Mouse (Mus musculus) hindbrain, embryonic 16.5 days (tissue): ENCODE data around the gene Lrrc8d. TPM values are rescaled to one million over a fixed set of nuclear protein-coding genes. Genes with fewer than 3 reads are reported as not detected.

ENCODE experiments used
- ATAC-seq: fragments of 200-750 bp; cut with Nextera tagmentation; 2 replicates; pipeline ENCODE4 v1.8.0; 2017; ENCODE audit warnings: moderate TSS enrichment, moderate library complexity
- H3K27ac ChIP-seq: fragments of 300-500 bp; sonication (generic); 2 replicates; pipeline ENCODE4 v1.5.1; 2014; ENCODE audit warnings: low read depth, mild to moderate bottlenecking, control low read depth, low read length, moderate library complexity
- H3K27me3 ChIP-seq: fragments of 300-500 bp; sonication (generic); replicated peaks from 2 replicates; pipeline ENCODE4 v1.6.1; 2014; ENCODE audit warnings: low read length; ENCODE audit not compliant: control insufficient read depth, insufficient read depth
- H3K36me3 ChIP-seq: fragments of 300-500 bp; sonication (generic); 2 replicates; pipeline ENCODE4 v1.6.1; 2014; ENCODE audit warnings: mild to moderate bottlenecking, low read length, moderate library complexity, mixed read lengths; ENCODE audit not compliant: control insufficient read depth, insufficient read depth
- H3K4me1 ChIP-seq: fragments of 300-500 bp; sonication (generic); 2 replicates; pipeline ENCODE4 v1.6.1; 2014; ENCODE audit warnings: low read depth, low read length; ENCODE audit not compliant: control insufficient read depth, insufficient read depth
- H3K4me2 ChIP-seq: fragments of 300-500 bp; sonication (generic); 2 replicates; pipeline ENCODE4 v1.6.1; 2014; ENCODE audit warnings: mild to moderate bottlenecking, low read length, control low read depth, moderate library complexity
- H3K4me3 ChIP-seq: fragments of 300-500 bp; sonication (generic); 2 replicates; pipeline ENCODE4 v1.5.1; 2014; ENCODE audit warnings: mild to moderate bottlenecking, low read length, control low read depth, moderate library complexity
- H3K9ac ChIP-seq: fragments of 300-500 bp; sonication (generic); 2 replicates; pipeline ENCODE4 v1.6.1; 2014; ENCODE audit warnings: low read depth, mild to moderate bottlenecking, control low read depth, low read length, moderate library complexity
- H3K9me3 ChIP-seq: fragments of 300-500 bp; sonication (generic); 2 replicates; pipeline ENCODE4 v1.6.1; 2014; ENCODE audit warnings: mild to moderate bottlenecking, low read length, moderate library complexity; ENCODE audit not compliant: control insufficient read depth
- WGBS: fragments of 180-500 bp; shearing (Covaris S2); extraction: QIAGEN DNeasy Blood & Tissue Kit; methylation state at CpG from one replicate; pipeline ENCODE4 v1.1.7; 2014; 5-methylcytosine and 5-hydroxymethylcytosine counted together
- polyA plus RNA-seq: library from polyadenylated mRNA; unstranded; fragments of >200 nt; fragmentation: Nextera tagmentation; extraction: Ambion mirVana; gene quantifications from 2 replicates; pipeline ENCODE4 v1.2.1, GENCODE M21; 2015

The Lrrc8d gene
- polyA plus RNA-seq, 1 experiment from 2014 or later, result 19.1 TPM

DNA sequence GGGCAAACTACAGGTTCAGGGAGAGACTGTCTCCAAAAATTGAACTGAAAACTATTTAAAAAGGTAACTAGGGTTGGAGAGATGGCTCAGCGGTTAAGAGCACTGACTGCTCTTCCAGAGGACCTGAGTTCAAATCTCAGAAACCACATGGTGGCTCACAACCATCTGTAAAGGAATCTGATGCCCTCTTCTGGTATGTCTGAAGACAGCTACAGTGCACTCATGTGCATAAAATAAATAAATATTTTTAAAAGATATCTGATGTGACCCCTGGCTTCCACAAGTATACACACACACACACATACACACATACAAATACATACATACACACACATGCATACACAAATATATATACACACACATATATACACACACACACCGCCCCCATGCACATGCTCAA is 145.3 kb downstream of the Lrrc8d start:
- Histone ChIP-seq H3K9me3 (no peaks in the 10 kb centered on the region), H3K9ac (no peak overlapping the region), H3K4me3 (no peak overlapping the region), H3K4me1 (no peaks in the 10 kb centered on the region), H3K4me2 (no peak overlapping the region), H3K27ac (no peak overlapping the region), H3K36me3 (no peaks in the 10 kb centered on the region), H3K27me3 (no peaks in the 10 kb centered on the region)
- 92% methylated on average over 2 of the region's 2 CpGs for WGBS
- no peak for ATAC-seq

DNA sequence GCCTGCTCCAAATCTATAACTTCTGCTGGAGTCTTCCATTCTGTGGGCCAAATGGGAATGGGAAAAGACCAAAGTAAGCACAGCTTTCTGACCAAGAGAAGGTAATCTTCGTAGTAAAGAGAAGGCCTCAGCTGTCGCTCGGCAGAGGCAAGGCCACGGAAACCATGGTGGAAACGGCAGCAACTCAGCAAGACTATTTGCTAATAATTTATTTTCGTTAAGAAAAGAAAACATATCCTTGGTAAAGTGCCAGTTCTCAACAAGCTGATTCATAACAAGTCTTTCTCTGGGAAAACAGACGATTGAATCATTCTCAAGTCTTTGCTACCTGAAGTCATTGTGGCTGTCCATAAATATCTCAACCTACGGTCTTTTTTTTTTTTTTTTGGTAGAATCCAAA is 148.0 kb downstream of the Lrrc8d start:
- Histone ChIP-seq H3K9ac (no peak overlapping the region), H3K4me2 (no peak overlapping the region), H3K4me1 (no peaks in the 10 kb centered on the region), H3K27ac (no peak overlapping the region), H3K9me3 (no peaks in the 10 kb centered on the region), H3K36me3 (no peaks in the 10 kb centered on the region), H3K27me3 (no peaks in the 10 kb centered on the region), H3K4me3 (no peak overlapping the region)
- 79% methylated on average over 8 of the region's 8 CpGs for WGBS
- ATAC-seq, result no peak

DNA sequence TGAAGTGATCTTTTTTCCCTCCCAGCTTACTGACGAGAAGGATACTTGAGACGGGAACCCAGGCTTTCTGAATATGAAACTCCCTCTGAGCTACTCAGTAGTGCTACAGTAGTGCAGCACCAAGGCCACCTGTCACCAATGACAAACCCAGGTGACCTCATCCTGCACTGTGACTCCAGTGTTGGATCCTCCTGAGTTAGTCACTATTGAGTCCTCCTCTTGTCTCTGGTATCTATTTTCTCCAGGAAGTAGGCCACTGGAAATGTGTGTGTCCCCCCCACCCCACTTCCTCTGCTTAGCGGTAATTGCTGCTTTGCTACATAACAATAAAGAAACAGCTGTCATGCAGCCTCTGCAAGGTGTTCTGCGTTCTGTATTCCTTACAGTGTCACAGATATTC is 149.5 kb downstream of the Lrrc8d start:
- no peak overlapping the region for H3K9ac ChIP-seq
- H3K36me3 ChIP-seq, result no peaks in the 10 kb centered on the region
- H3K27me3 ChIP-seq, result no peaks in the 10 kb centered on the region
- 70% methylated on average over 4 of the region's 4 CpGs for WGBS
- ATAC-seq, result no peak
- H3K4me3 ChIP-seq, result no peak overlapping the region
- no peak overlapping the region for H3K27ac ChIP-seq
- H3K9me3 ChIP-seq, result no peaks in the 10 kb centered on the region
- no peak overlapping the region for H3K4me2 ChIP-seq
- H3K4me1 ChIP-seq, result no peaks in the 10 kb centered on the region

DNA sequence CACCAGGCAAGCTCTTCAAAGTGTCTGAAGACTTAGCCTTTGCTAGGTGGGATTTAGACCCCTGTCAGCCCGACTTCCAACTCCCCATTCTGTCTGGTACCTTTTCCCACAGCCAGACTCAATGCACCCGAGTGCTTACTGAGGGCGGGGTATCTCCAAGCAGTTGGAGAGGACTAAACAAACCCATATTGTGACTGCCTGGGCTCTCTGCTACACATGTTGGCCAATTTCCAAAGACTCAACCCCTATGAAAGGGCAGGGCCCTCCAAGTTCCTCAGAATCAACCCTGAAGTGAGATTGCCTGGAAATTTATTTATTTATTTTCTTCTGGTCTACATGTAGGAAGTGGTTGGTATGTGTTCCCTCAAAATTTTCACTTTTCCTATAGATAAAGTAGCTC is 149.9 kb downstream of the Lrrc8d start:
- ATAC-seq, result no peak
- Histone ChIP-seq H3K9ac (no peak overlapping the region), H3K4me3 (no peak overlapping the region), H3K27ac (no peak overlapping the region), H3K27me3 (no peaks in the 10 kb centered on the region), H3K36me3 (no peaks in the 10 kb centered on the region), H3K4me1 (no peaks in the 10 kb centered on the region), H3K9me3 (no peaks in the 10 kb centered on the region), H3K4me2 (no peak overlapping the region)
- 55% methylated on average over 3 of the region's 3 CpGs for WGBS

DNA sequence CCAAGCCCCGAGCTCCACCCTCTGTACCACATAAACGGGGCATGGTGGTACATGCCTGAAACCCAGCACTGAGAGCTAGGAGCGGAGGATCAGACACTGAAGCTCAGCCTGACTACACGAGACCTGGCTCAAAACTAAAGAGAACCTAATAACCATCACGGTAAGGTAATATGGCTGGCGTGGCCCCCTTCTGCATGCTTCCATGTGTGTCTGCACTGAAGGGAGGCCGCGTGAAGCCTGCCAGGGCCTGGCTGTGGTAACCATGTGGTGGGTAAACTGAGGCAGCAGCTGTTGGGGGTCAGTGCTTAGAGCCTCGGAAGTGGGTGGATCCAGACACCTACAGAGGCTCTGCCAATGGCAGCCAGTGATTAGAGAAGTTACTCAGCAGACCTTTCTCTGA is 153.5 kb downstream of the Lrrc8d start:
- WGBS, result 88% methylated on average over 9 of the region's 9 CpGs
- Histone ChIP-seq H3K9ac (no peak overlapping the region), H3K4me3 (no peak overlapping the region), H3K9me3 (no peaks in the 10 kb centered on the region), H3K4me1 (no peaks in the 10 kb centered on the region), H3K27ac (no peak overlapping the region), H3K27me3 (no peaks in the 10 kb centered on the region), H3K36me3 (no peaks in the 10 kb centered on the region), H3K4me2 (no peak overlapping the region)
- ATAC-seq, result no peak

DNA sequence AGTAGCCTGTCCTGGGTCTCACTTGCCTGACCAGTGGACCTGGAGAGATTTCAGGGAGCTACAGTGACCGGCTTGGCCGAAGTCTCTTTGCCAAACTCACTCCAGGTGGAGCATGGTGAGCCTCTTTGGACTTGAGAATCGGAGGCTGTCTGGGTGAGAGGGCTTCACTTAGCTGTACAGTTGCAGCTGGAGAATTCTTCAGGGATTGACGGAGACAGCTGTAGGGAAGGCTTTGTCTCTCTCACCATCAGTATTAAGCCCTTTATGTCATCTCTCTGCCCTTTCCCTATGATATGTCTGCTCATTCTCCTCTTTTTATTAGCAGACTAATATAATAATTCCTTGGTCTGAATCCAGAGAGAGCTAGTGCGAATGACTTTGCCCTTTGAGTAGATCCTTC is 157.7 kb downstream of the Lrrc8d start:
- no peaks in the 10 kb centered on the region for H3K4me1 ChIP-seq
- no peak for ATAC-seq
- H3K27ac ChIP-seq, result no peak overlapping the region
- H3K36me3 ChIP-seq, result no peaks in the 10 kb centered on the region
- H3K27me3 ChIP-seq, result no peaks in the 10 kb centered on the region
- no peaks in the 10 kb centered on the region for H3K9me3 ChIP-seq
- WGBS, result 88% methylated on average over 5 of the region's 5 CpGs
- H3K9ac ChIP-seq, result no peak overlapping the region
- no peak overlapping the region for H3K4me2 ChIP-seq
- H3K4me3 ChIP-seq, result no peak overlapping the region

DNA sequence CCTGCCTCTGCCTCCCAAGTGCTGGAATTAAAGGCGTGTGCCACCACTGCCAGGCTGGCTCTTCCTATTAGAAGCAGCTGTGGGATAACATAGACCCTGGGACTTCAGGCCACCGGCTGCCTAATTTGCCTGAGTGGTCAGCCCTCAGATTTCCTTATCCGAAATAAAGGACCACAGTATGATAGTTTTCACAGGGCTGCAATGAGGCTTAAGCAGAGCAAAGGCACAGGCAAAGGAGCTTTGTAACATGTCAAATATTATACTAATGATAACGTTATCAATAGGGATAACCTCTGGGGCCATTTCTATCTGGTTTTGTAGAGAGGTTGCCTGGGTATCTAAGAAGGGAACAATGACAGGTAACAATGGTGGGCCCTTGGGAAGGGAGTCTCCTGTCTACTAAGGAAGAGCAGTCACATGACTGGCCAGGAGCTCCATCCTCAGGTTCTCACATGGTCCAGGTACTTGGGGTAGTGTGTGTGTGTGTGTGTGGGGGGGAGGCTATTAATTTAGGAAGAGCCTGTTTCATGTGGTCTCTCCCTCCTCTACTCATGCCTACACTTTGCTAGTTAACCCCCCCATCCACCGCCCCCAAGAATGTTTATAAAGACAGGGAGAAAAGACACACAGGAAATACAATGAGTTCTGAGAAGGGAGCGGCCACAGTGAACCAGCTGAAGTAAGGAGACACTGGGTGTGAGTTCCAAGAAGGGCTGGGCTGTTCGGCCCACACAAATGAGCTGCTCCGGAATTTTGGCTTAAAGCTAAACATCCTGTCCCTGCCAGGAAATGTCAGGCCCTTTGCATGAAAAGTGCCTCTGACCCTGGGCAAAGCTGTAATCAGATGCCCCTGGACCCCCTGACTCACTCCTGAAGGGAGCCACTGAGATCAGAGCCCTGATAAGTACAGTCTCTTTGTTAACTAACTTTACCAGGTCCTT is 159.3 kb downstream of the Lrrc8d start:
- Histone ChIP-seq H3K9me3 (no peaks in the 10 kb centered on the region), H3K4me3 (no peak overlapping the region), H3K36me3 (no peaks in the 10 kb centered on the region), H3K4me1 (no peaks in the 10 kb centered on the region), H3K4me2 (no peak overlapping the region), H3K9ac (no peak overlapping the region), H3K27me3 (no peaks in the 10 kb centered on the region), H3K27ac (no peak overlapping the region)
- no peak for ATAC-seq
- 77% methylated on average over 8 of the region's 8 CpGs for WGBS

DNA sequence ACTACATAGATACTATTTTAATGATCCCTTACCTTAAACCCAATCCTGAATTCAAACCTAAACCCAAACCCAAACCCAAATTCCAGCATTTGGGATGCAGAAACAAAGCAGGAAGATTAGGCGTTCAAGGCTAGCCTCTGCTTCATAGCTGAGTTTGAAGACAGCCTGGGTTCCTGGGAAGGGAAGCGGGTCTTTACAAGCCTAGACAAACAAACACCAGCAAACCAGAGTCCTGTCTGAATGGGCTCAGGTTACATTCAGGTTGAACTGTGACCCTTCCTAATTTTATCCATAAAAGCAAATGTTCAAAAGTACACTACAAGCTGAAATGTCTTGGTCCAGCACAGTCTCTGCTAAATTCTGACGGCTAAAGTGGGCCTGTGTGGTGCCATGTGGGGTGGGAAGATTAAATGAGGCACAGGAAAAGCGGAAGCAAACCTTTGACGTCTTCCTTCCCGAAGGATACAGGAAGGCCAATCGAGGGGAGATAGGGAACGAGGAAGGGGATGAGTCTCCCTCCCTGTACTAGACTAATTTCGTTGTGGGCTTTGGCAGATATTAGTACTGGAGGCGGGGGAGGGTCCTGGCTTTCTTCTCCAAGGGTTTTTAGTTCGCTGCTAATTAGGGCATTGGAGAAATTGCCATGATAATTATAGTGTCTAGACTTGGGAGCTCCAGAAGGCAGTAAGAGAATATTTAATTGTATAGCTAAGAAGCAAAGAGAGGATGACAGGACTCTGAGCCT is 160.1 kb downstream of the Lrrc8d start:
- no peak for ATAC-seq
- no peaks in the 10 kb centered on the region for H3K27me3 ChIP-seq
- no peak overlapping the region for H3K4me3 ChIP-seq
- H3K9ac ChIP-seq, result no peak overlapping the region
- H3K36me3 ChIP-seq, result no peaks in the 10 kb centered on the region
- WGBS, result 63% methylated on average over 11 of the region's 11 CpGs
- H3K27ac ChIP-seq, result no peak overlapping the region
- no peaks in the 10 kb centered on the region for H3K4me1 ChIP-seq
- H3K4me2 ChIP-seq, result no peak overlapping the region
- H3K9me3 ChIP-seq, result no peaks in the 10 kb centered on the region

DNA sequence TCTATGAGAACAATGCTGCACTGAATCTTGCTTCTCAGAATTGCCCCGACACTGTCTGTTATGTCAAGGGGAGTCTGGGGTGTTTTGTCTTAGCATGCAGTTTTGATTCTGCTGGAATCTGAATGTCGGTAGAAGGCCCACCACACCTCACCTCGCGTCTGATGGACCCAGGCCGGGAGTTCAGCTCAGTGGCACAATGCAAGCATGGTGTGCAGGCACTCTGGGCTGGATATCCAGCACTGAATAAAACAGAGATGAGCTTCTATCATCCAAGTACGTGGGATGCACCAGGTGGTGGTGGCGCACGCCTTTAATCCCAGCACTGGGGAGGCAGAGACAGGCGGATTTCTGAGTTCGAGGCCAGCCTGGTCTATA is 160.7 kb downstream of the Lrrc8d start:
- Histone ChIP-seq H3K4me1 (no peaks in the 10 kb centered on the region), H3K9me3 (no peaks in the 10 kb centered on the region), H3K4me2 (no peak overlapping the region), H3K9ac (no peak overlapping the region), H3K27me3 (no peaks in the 10 kb centered on the region), H3K36me3 (no peaks in the 10 kb centered on the region), H3K27ac (no peak overlapping the region), H3K4me3 (no peak overlapping the region)
- WGBS, result 84% methylated on average over 10 of the region's 10 CpGs
- no peak for ATAC-seq
